Mouse (Mus musculus) ES-Bruce4 (cell line): Measurements from ENCODE around the gene Lamc1.

Experiments used
- CTCF ChIP-seq: IDR thresholded peaks from one replicate; pipeline ENCODE4 v1.8.1; 2011; ENCODE audit warnings: low read depth, low read length
- EP300 ChIP-seq: IDR thresholded peaks from 2 replicates; pipeline ENCODE4 v1.6.1; 2011; ENCODE audit warnings: low read depth, low read length; ENCODE audit not compliant: insufficient read depth
- POLR2A ChIP-seq: IDR thresholded peaks from one replicate; pipeline ENCODE4 v1.8.1; 2011; ENCODE audit warnings: low read length; ENCODE audit not compliant: insufficient read depth

DNA sequence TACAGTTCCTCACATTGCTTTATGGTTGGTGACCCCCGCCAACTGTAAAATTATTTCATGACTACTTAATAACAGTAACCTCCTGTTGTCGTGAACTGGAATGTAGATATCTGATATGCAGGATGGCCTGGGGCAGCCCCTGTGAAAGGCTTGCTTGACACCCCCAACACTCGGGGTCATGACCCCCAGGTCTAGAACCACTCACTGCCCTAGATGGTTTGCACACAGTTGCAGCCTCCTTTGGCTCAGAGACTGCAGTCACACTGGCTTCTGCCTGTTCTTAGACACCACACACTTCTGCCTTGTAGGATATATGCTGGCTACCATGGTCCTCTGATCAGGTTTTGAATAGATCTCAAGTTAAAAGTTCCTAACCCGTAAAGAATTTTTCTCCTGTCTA is 41.5 kb upstream of the Lamc1 start:
- TF ChIP-seq CTCF (no peak), POLR2A (no peak), EP300 (no peak)
